Mouse (Mus musculus) common myeloid progenitor, adult 5-6 weeks (primary cell): ENCODE measurements around the gene Rara. TPM values are rescaled to one million over a fixed set of nuclear protein-coding genes. Genes with fewer than 3 reads are reported as not detected.
"Not testable (repeated sequence)": the region's sequence is repeated elsewhere in the genome, so short reads cannot be mapped to it uniquely, and the experiment has no call there.

Experiments used
- ATAC-seq: replicated peaks from 2 replicates; pipeline ENCODE4 v1.8.0; 2016; ENCODE audit warnings: low read depth, mild to moderate bottlenecking, moderate TSS enrichment, inconsistent platforms; ENCODE audit not compliant: poor library complexity, severe bottlenecking
- total RNA-seq: library from RNA; stranded (forward); fragments of 200-1000, 187-1606 nt; gene quantifications from 2 replicates; pipeline ENCODE4 v1.2.3, GENCODE M21; 2017

The Rara gene
- total RNA-seq, 1 experiment from 2014 or later: 5.6 TPM

DNA sequence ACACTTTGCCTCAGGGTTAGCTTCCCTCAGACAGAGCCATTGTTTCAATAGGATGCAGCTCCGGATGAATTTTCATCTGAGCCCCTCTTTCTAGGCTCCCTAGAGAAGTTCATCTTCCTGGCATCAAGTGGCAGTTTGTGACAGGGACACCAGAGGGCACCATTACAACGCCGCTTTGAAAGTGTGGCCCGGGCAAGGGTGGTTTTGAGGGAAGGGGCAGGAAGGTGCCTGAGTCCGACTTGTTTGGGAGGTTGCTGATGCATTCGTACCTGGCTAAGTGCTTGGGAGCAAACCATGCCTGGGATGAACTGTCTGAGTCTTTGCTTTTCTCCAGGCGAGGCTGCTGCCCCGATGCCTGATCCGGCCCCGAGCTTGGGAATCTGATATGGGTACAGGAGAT, 5.3 kb upstream of the Rara start:
- ATAC-seq: not testable (repeated sequence)

DNA sequence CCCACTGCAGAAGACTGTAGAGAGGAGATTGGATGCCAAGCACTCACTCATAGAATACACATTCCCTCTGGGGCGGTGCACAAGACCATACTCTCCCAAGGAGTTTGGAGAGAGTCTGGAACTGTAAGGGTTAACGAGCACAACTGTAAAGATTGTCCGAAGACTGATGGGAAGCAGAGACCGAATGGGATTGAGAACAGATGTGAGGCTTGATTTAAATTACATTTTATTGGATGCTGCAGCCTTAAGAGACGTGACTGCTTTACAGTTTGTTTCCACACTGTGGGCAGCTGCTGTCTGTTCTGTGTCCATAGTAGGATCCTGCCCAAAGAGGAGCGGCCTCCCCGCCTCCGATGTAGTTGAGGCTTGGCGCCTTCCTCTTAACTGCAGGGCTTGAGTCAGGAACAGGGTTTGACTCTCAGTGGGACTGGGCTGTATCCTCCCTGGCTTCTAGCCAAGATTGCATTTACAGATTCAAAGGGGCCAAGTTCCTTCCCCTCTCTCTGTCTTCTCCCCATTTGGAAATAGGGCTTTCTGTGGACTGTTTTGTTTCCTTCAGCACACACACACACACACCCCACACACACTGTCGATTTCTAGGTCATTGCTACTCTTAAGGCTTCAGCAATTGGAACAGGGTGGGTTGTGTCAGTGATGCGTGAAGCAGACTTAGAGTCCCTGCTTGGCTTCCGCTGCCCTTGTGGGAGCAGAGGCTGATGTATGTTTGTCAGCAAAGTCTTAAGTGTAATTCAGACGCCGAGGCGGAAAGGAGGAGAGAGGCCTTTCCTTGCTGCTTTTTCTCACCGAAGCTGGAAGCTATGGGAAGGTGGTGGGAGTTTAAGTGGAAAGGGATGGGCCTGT, 4.5 kb upstream of the Rara start:
- ATAC-seq: not testable (repeated sequence)

DNA sequence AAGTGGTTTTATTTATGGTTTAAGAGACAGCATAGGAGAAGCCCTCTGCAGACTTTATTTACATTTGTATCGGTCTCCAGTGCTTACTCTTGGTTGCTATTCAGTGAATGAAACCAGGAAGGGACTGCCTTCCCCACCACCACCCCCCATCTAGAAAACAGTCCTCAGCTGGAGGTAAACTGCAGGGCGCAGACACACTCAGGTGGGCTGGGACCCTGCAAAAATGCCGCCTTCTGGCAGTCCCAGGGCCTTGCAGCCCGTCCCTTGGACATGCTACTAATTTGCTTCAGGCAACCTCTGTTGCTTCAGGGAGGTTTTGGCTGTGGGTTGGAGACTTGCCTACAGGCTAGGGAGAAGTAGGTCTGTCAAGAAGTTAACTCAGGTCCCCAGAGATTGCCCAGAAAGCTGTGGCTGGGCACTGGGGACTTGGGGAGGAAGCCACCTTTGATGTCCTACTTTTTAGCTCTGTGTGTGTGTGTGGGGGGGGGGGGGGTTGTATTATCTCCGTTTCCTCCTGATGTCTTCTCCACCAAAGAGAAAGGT, 2.9 kb upstream of the Rara start:
- no peak for ATAC-seq

- no peak for ATAC-seq
These were observed 2.3 kb upstream of the Rara start for GRCm38 (mm10) chr11:98925265-98925721.

- 0 out of 2 replicates have a peak, but pooled peaks have one; percentile 21 for ATAC-seq
These were observed 1.7 kb upstream of the Rara start for GRCm38 (mm10) chr11:98925868-98926311.

GRCm38 (mm10) chr11:98926553-98926952, 1.1 kb upstream of the Rara start:
- ATAC-seq: no peak

GRCm38 (mm10) chr11:98928186-98928893, 722 bp downstream of the Rara start:
- no peak for ATAC-seq

GRCm38 (mm10) chr11:98929503-98929902, 1.9 kb downstream of the Rara start:
- ATAC-seq: no peak

GRCm38 (mm10) chr11:98930127-98930601, 2.5 kb downstream of the Rara start:
- no peak for ATAC-seq

- ATAC-seq: no peak
These were observed 3.3 kb downstream of the Rara start for GRCm38 (mm10) chr11:98930773-98931512.

- no peak for ATAC-seq
These were observed 4.1 kb downstream of the Rara start for GRCm38 (mm10) chr11:98931513-98932292.

GRCm38 (mm10) chr11:98932293-98933091, 4.9 kb downstream of the Rara start:
- ATAC-seq: no peak

- peak; percentile 38 for ATAC-seq
These were observed 5.5 kb downstream of the Rara start for GRCm38 (mm10) chr11:98933151-98933550.

- ATAC-seq: not testable (repeated sequence)
These were observed 6.2 kb downstream of the Rara start for GRCm38 (mm10) chr11:98933847-98934246.

- ATAC-seq: no peak
These were observed 6.7 kb downstream of the Rara start for GRCm38 (mm10) chr11:98934367-98934766.

DNA sequence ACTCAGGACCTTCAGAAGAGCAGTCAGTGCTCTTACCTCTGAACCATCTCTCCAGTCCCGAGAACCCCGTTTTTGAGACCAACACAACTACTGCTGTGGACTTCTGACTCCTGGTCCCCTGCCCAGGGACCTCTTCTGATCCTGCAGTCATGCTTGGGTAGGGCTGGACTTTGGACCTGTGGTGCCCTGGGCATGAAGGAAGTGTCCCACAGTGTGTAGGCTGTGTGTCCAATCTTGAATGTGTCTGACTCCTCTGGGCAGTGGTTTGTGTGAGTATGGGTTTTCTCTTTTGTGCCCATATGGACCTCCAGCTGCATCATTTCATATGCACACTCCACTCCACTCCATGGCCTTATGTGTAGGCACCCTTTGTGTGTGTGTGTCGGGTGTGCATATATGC, 7.5 kb downstream of the Rara start:
- ATAC-seq: no peak

GRCm38 (mm10) chr11:98936170-98936569, 8.6 kb downstream of the Rara start:
- no peak for ATAC-seq

- ATAC-seq: no peak
These were observed 9.2 kb downstream of the Rara start for GRCm38 (mm10) chr11:98936606-98937409.
